Mouse (Mus musculus) macrophage (primary cell): ENCODE measurements around the gene Trim46. TPM values are rescaled to one million over a fixed set of nuclear protein-coding genes. Genes with fewer than 3 reads are reported as not detected.
A peak's percentile ranks its signal among the peaks of the same experiment; 100 is the strongest.

Experiments
- H3K27ac ChIP-seq: fragments of 350-480 bp; formaldehyde crosslinking; 2 replicates; pipeline ENCODE4 v1.9.0; 2021
- H3K36me3 ChIP-seq: fragments of 350-480 bp; formaldehyde crosslinking; 2 replicates; pipeline ENCODE4 v1.9.0; 2021; ENCODE audit errors: inconsistent target
- H3K4me3 ChIP-seq: fragments of 350-480 bp; formaldehyde crosslinking; 2 replicates; pipeline ENCODE4 v1.9.0; 2021; ENCODE audit errors: inconsistent target
- H3K79me2 ChIP-seq: fragments of 350-480 bp; formaldehyde crosslinking; 2 replicates; pipeline ENCODE4 v1.9.0; 2021; ENCODE audit errors: inconsistent target
- WGBS: methylation state at CpG from one replicate; pipeline ENCODE4 v1.1.7; 2026; ENCODE audit warnings: inconsistent platforms; ENCODE audit not compliant: missing documents; 5-methylcytosine and 5-hydroxymethylcytosine counted together
- polyA plus RNA-seq: library from polyadenylated mRNA; stranded (reverse); fragments of 250-400 nt; gene quantifications from 3 replicates; pipeline ENCODE4 v1.2.4, GENCODE M21; 2018; ENCODE audit warnings: inconsistent platforms
- total RNA-seq, 78 experiments: library from RNA; depleted of rRNA; stranded (reverse); fragments of 250-400 nt; gene quantifications; 1 replicate in 9 of 78; 2 replicates in 24 of 78; 3 replicates in 43 of 78; 4 replicates in 2 of 78; pipeline ENCODE4 v1.2.4; 2018; ENCODE audit warnings: inconsistent platforms in 56 of 78

The Trim46 gene
- 1 to 10 TPM in 16 of 26 experiments, under 1 TPM in 4, not detected in 6; 0.34 to 8.2 (median 2.7) TPM for total RNA-seq (2018; cell fraction: chromatin; rRNA removed)
- total RNA-seq (2018; cell fraction: cytosol; rRNA removed) = 1 to 10 TPM in 10 of 26 experiments, under 1 TPM in 14, not detected in 2; 0.04 to 2.4 (median 0.44) TPM
- total RNA-seq (2018; cell fraction: nucleus; rRNA removed) = 10 to 100 TPM in 1 of 26 experiments, 1 to 10 TPM in 12, under 1 TPM in 9, not detected in 4; 0.20 to 10.8 (median 2.6) TPM
- polyA plus RNA-seq = 0.22 TPM in 1 of 3 replicates, not detected in the others

- peaks cover 5% of the 10 kb centered on the region; the same call in 1 of the 2 replicates for H3K79me2 ChIP-seq
- peak within 1 kb of the TSS; percentile 76 for H3K4me3 ChIP-seq
- H3K27ac ChIP-seq = peak within 1 kb of the TSS; percentile 68
- WGBS = under 1% methylated on average over 42 of the region's 42 CpGs
- no peaks in the 10 kb centered on the region; the same call in 1 of the 2 replicates for H3K36me3 ChIP-seq
These were observed at the start of gene Trim46 for GRCm38 (mm10) chr3:89246261-89247100. Gene Trim46, minus strand, starts transcription at chr3:89246309.

GRCm38 (mm10) chr3:89295685-89296230 is 49.6 kb upstream of the Trim46 start:
- Histone ChIP-seq H3K27ac (0 out of 2 replicates have a peak overlapping the region, but pooled peaks have one; percentile 10), H3K36me3 (no peaks in the 10 kb centered on the region)
- 62% methylated on average over 8 of the region's 8 CpGs for WGBS

GRCm38 (mm10) chr3:89294195-89294594 is 48.1 kb upstream of the Trim46 start:
- 89% methylated on average over 5 of the region's 5 CpGs for WGBS
- H3K27ac ChIP-seq = no peak overlapping the region
- no peaks in the 10 kb centered on the region for H3K79me2 ChIP-seq
- H3K4me3 ChIP-seq = no peak overlapping the region
- H3K36me3 ChIP-seq = no peaks in the 10 kb centered on the region

More at GRCm38 (mm10) chr3:89295685-89296230, 49.6 kb upstream of the Trim46 start:
- no peak overlapping the region for H3K4me3 ChIP-seq
- no peaks in the 10 kb centered on the region for H3K79me2 ChIP-seq

GRCm38 (mm10) chr3:89293247-89293918 is 47.3 kb upstream of the Trim46 start:
- Histone ChIP-seq H3K79me2 (no peaks in the 10 kb centered on the region), H3K36me3 (no peaks in the 10 kb centered on the region), H3K4me3 (no peak overlapping the region), H3K27ac (no peak overlapping the region)
- WGBS = 96% methylated on average over 11 of the region's 11 CpGs

GRCm38 (mm10) chr3:89292303-89292702 is 46.2 kb upstream of the Trim46 start:
- no peak overlapping the region for H3K27ac ChIP-seq
- H3K36me3 ChIP-seq = no peaks in the 10 kb centered on the region
- H3K4me3 ChIP-seq = no peak overlapping the region
- WGBS = 75% methylated on average over 5 of the region's 5 CpGs
- H3K79me2 ChIP-seq = no peaks in the 10 kb centered on the region

- 60% methylated on average over 9 of the region's 10 CpGs for whole genome bisulfite sequencing
- H3K36me3 ChIP-seq = no peaks in the 10 kb centered on the region
- no peak overlapping the region for H3K4me3 ChIP-seq
- no peak overlapping the region for H3K27ac ChIP-seq
- H3K79me2 ChIP-seq = no peaks in the 10 kb centered on the region
These were observed 45.8 kb upstream of the Trim46 start for GRCm38 (mm10) chr3:89291874-89292273.

GRCm38 (mm10) chr3:89288503-89288928 is 42.4 kb upstream of the Trim46 start:
- no peak overlapping the region for H3K4me3 ChIP-seq
- no peak overlapping the region for H3K27ac ChIP-seq
- no peaks in the 10 kb centered on the region for H3K79me2 ChIP-seq
- no peaks in the 10 kb centered on the region for H3K36me3 ChIP-seq
- 76% methylated on average over 7 of the region's 7 CpGs for WGBS

- 56% methylated on average over 5 of the region's 5 CpGs for WGBS
- no peaks in the 10 kb centered on the region for H3K36me3 ChIP-seq
- no peak overlapping the region for H3K4me3 ChIP-seq
- H3K27ac ChIP-seq = no peak overlapping the region
- no peaks in the 10 kb centered on the region for H3K79me2 ChIP-seq
These were observed 41.2 kb upstream of the Trim46 start for GRCm38 (mm10) chr3:89287286-89287685.

GRCm38 (mm10) chr3:89285526-89285925 is 39.4 kb upstream of the Trim46 start:
- H3K79me2 ChIP-seq = no peaks in the 10 kb centered on the region
- H3K4me3 ChIP-seq = no peak overlapping the region
- no peaks in the 10 kb centered on the region for H3K36me3 ChIP-seq
- 38% methylated on average over 2 of the region's 2 CpGs for WGBS
- H3K27ac ChIP-seq = peak overlapping the region; percentile 42

GRCm38 (mm10) chr3:89284261-89284660 is 38.2 kb upstream of the Trim46 start:
- H3K79me2 ChIP-seq = no peaks in the 10 kb centered on the region
- no peak overlapping the region for H3K27ac ChIP-seq
- WGBS = 100% methylated on average over 3 of the region's 3 CpGs
- no peak overlapping the region for H3K4me3 ChIP-seq
- H3K36me3 ChIP-seq = no peaks in the 10 kb centered on the region

- 45% methylated on average over 4 of the region's 4 CpGs for WGBS
- no peak overlapping the region for H3K27ac ChIP-seq
- no peaks in the 10 kb centered on the region for H3K36me3 ChIP-seq
- H3K4me3 ChIP-seq = no peak overlapping the region
- no peaks in the 10 kb centered on the region for H3K79me2 ChIP-seq
These were observed 36.2 kb upstream of the Trim46 start for GRCm38 (mm10) chr3:89282291-89282643.

GRCm38 (mm10) chr3:89281579-89282290 is 35.6 kb upstream of the Trim46 start:
- Histone ChIP-seq H3K27ac (no peak overlapping the region), H3K36me3 (no peaks in the 10 kb centered on the region), H3K79me2 (no peaks in the 10 kb centered on the region), H3K4me3 (peak overlapping the region; percentile 31)
- WGBS = 19% methylated on average over 20 of the region's 20 CpGs

- H3K4me3 ChIP-seq = peak within 1 kb of the TSS; percentile 33
- WGBS = 3% methylated on average over 51 of the region's 52 CpGs
- no peak within 1 kb of the TSS for H3K27ac ChIP-seq
- no peaks in the 10 kb centered on the region for H3K79me2 ChIP-seq
- H3K36me3 ChIP-seq = no peaks in the 10 kb centered on the region
These were observed 34.8 kb upstream of the Trim46 start, which contains the start of gene Efna1 for GRCm38 (mm10) chr3:89280606-89281511. Gene Efna1, minus strand, starts transcription at chr3:89281142.
